Mouse (Mus musculus) C2C12 (cell line): ENCODE measurements around the gene Phc1. TPM values are rescaled to one million over a fixed set of nuclear protein-coding genes. Genes with fewer than 3 reads are reported as not detected.

ENCODE experiments used
- H3K27me3 ChIP-seq: one replicate; pipeline ENCODE4 v1.6.1; 2011; ENCODE audit not compliant: control insufficient read depth, insufficient read depth, insufficient read length
- H3K36me3 ChIP-seq: one replicate; pipeline ENCODE4 v1.6.1; 2011; ENCODE audit not compliant: control insufficient read depth, insufficient read depth
- H3K4me3 ChIP-seq: one replicate; pipeline ENCODE4 v1.5.1; 2011; ENCODE audit warnings: mild to moderate bottlenecking, control low read depth; ENCODE audit not compliant: poor library complexity, insufficient read depth, severe bottlenecking
- H3K79me2 ChIP-seq: one replicate; pipeline ENCODE4 v1.6.1; 2011; ENCODE audit not compliant: control insufficient read depth, insufficient read depth
- H3K79me3 ChIP-seq: one replicate; pipeline ENCODE4 v1.6.1; 2011; ENCODE audit warnings: low read depth, control low read depth
- H3ac ChIP-seq: one replicate; pipeline ENCODE3; 2011; ENCODE audit warnings: low read depth; ENCODE audit not compliant: control insufficient read depth, insufficient read length
- CEBPB ChIP-seq: IDR thresholded peaks from one replicate; pipeline ENCODE4 v1.6.1; 2011; ENCODE audit warnings: low read depth, mild to moderate bottlenecking, control low read depth, moderate library complexity
- CTCF ChIP-seq: IDR thresholded peaks from one replicate; pipeline ENCODE4 v1.5.1; 2011; ENCODE audit not compliant: control insufficient read depth, insufficient read depth, insufficient read length
- FOSL1 ChIP-seq: IDR thresholded peaks from one replicate; pipeline ENCODE4 v1.8.0; 2011; ENCODE audit warnings: mild to moderate bottlenecking, low read length; ENCODE audit not compliant: poor library complexity, insufficient read depth, severe bottlenecking
- MAX ChIP-seq: IDR thresholded peaks from one replicate; pipeline ENCODE4 v1.6.1; 2011; ENCODE audit warnings: mild to moderate bottlenecking, control low read depth
- MYOD1 ChIP-seq: IDR thresholded peaks from one replicate; pipeline ENCODE4 v1.6.1; 2011; ENCODE audit warnings: low read depth; ENCODE audit not compliant: control insufficient read depth, insufficient read length
- MYOG ChIP-seq: IDR thresholded peaks from one replicate; pipeline ENCODE4 v1.6.1; 2011; ENCODE audit not compliant: control insufficient read depth, insufficient read length; ENCODE audit errors: extremely low read depth
- USF1 ChIP-seq: IDR thresholded peaks from one replicate; pipeline ENCODE4 v1.6.1; 2011; ENCODE audit warnings: low read depth, mild to moderate bottlenecking, control low read depth, moderate library complexity
- polyA plus RNA-seq: library from polyadenylated mRNA; unstranded; fragments of >200 nt; fragmentation: generic; extraction: Trizol; gene quantifications from one replicate; pipeline ENCODE4 v1.2.1, GENCODE M21; 2012; ENCODE audit warnings: missing spikeins

Gene Phc1
- polyA plus RNA-seq, 1 experiment = 17.6 TPM

DNA sequence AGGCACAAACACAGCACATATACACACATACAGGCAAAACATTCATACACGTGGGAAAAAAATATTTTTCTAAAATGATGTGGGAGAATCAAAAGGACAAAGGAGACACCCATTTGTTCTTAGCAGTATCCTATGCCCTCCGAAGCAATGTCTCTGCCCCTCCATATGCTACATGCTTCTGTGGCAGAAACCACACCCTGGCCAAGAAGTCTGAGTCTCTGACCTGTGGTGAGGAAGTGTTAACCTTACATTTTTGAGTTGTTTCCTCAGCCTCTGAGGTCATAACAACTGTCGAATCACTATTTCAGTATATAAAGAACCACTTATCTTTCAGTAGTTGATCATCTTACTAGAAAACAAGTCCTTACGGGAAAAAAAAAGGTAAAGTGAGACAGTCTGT, 37.7 kb downstream of the Phc1 start:
- H3ac ChIP-seq = no peak overlapping the region
- H3K4me3 ChIP-seq = no peak overlapping the region
- no peaks in the 10 kb centered on the region for H3K36me3 ChIP-seq
- no peaks in the 10 kb centered on the region for H3K79me2 ChIP-seq
- no peaks in the 10 kb centered on the region for H3K27me3 ChIP-seq
- H3K79me3 ChIP-seq = no peaks in the 10 kb centered on the region
- no peak for TF ChIP-seq MYOD1
- TF ChIP-seq USF1 = no peak
- no peak for TF ChIP-seq MAX
- TF ChIP-seq MYOG = no peak

DNA sequence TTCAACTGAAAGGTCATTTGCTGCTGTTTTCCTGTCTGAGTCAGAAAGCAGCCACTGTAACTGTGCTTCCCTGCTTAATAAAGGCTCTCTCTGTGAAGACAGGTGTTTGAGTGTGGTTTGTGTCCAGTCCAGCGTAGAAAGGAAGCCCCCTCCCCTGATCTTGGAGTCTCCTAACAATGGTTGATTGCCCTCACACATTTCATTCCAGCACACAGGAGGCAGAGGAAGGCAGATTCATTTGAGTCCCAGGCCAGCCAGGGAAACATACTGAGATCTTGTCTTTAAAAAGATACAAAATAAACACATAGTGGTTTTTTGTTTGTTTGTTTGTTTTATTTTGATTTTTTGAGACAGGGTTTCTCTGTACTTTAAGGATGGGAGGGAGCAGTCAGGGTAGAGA, 38.2 kb downstream of the Phc1 start:
- Histone ChIP-seq H3K36me3 (no peaks in the 10 kb centered on the region), H3K79me3 (no peaks in the 10 kb centered on the region), H3ac (no peak overlapping the region), H3K79me2 (no peaks in the 10 kb centered on the region), H3K4me3 (no peak overlapping the region), H3K27me3 (no peaks in the 10 kb centered on the region)
- TF ChIP-seq FOSL1 (no peak), MYOG (no peak), MAX (no peak), MYOD1 (no peak), CTCF (no peak)

GRCm38 (mm10) chr6:122299621-122300133, 40.7 kb downstream of the Phc1 start:
- TF ChIP-seq MYOG (no peak), MYOD1 (no peak), FOSL1 (no peak)
- no peak overlapping the region for H3K4me3 ChIP-seq
- H3K27me3 ChIP-seq = no peaks in the 10 kb centered on the region
- no peak overlapping the region for H3ac ChIP-seq
- no peaks in the 10 kb centered on the region for H3K36me3 ChIP-seq
- no peaks in the 10 kb centered on the region for H3K79me2 ChIP-seq
- no peaks in the 10 kb centered on the region for H3K79me3 ChIP-seq

GRCm38 (mm10) chr6:122298223-122298609, 42.1 kb downstream of the Phc1 start:
- H3K4me3 ChIP-seq = no peak overlapping the region

DNA sequence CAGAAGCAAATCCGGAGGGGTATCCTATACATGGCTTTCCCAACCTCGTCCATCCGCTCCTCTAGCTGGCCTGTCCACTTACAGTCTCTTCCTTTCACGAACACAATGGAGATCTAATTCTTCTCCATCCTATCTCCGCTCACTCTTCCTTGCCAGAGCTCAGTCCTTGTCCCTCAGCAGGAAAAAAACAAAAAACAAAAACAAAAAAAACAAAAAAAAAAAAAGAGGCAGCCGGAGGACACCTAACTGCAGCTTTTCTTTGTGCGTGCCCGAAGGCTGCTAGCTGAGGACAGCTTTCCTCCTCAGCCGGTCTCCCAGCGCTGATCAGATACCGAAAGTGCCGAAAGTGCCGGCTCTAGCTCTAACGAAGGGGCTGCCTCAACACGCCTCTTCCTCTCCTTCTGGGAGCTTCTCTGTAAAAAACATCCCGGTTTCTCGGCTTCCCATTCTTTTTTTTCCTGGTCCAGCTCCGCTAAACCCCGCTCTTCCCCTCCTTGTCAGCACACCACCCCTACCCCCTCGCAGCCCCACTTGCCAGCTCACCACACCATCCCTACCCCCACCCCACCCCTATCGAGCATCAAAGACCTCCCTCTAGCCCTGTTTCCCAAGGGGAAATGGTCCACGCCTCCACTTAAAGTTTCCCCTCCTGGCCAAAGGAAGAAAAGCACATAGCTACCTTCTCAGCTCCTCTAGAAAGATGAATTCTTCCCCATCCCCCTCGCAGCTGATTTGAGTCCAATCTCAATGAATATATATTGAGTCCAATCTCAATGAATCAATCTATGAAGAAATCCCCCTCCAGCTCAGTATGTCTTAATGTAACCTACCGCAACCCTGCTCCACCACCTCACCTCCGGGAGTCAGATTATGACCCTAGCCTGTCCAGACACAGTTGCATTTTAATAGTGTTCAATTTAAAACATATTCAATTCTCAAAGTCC, 42.8 kb downstream of the Phc1 start:
- peak overlapping the region; percentile 65 for H3ac ChIP-seq
- TF ChIP-seq MYOG = no peak
- TF ChIP-seq CEBPB = no peak
- TF ChIP-seq MYOD1 = no peak
- no peak for TF ChIP-seq FOSL1
- TF ChIP-seq MAX = no peak
- TF ChIP-seq USF1 = no peak
- no peak for TF ChIP-seq CTCF
- H3K79me2 ChIP-seq = no peaks in the 10 kb centered on the region
- H3K36me3 ChIP-seq = no peaks in the 10 kb centered on the region
- peak overlapping the region; percentile 14 for H3K4me3 ChIP-seq
- H3K79me3 ChIP-seq = no peaks in the 10 kb centered on the region
- H3K27me3 ChIP-seq = no peaks in the 10 kb centered on the region

More at GRCm38 (mm10) chr6:122298223-122298609, 42.1 kb downstream of the Phc1 start:
- Histone ChIP-seq H3K79me3 (no peaks in the 10 kb centered on the region), H3ac (no peak overlapping the region), H3K27me3 (no peaks in the 10 kb centered on the region), H3K36me3 (no peaks in the 10 kb centered on the region), H3K79me2 (no peaks in the 10 kb centered on the region)
- no peak for TF ChIP-seq FOSL1
- no peak for TF ChIP-seq MYOD1
- TF ChIP-seq MYOG = no peak
- TF ChIP-seq CEBPB = no peak
- TF ChIP-seq USF1 = no peak
- TF ChIP-seq MAX = no peak
- no peak for TF ChIP-seq CTCF
